Mouse (Mus musculus) monocyte, adult 5-6 weeks (primary cell): ENCODE measurements around the gene Ctnna3. TPM values are rescaled to one million over a fixed set of nuclear protein-coding genes. Genes with fewer than 3 reads are reported as not detected.
"Not testable (repeated sequence)": the region's sequence is repeated elsewhere in the genome, so short reads cannot be mapped to it uniquely, and the experiment has no call there.

Experiments
- ATAC-seq: fragments of 153-309, 156-312 bp; replicated peaks from 2 replicates; pipeline ENCODE4 v1.8.0; 2017; ENCODE audit warnings: mild to moderate bottlenecking; ENCODE audit not compliant: low TSS enrichment, insufficient number of reproducible peaks, severe bottlenecking, poor library complexity, low FRiP score
- total RNA-seq: library from RNA; stranded (forward); fragments of 200-1000, 200-491, 200-594 nt; gene quantifications from 3 replicates; pipeline ENCODE4 v1.2.3, GENCODE M21; 2017

The Ctnna3 gene
- total RNA-seq, 1 experiment from 2014 or later, result not detected

DNA sequence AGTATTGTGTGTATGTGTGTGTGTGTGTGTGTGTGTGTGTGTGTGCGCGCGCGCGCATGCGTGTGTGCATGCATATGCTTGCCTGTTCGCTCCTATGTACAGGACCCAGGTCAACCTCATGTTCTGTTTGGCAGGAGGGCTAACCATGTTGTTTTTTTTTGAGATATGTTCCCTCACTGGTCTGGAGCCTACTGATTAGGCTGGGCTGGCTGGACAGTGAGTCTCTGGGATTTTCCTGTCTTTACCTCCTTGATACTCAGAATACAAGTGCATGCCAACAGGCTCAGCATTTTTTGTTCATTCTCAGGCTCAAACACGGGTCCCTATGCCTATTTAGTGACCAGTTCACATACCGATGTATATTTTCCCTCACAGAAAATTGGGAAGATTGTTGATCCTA, 794.1 kb downstream of the Ctnna3 start:
- no peak for ATAC-seq

DNA sequence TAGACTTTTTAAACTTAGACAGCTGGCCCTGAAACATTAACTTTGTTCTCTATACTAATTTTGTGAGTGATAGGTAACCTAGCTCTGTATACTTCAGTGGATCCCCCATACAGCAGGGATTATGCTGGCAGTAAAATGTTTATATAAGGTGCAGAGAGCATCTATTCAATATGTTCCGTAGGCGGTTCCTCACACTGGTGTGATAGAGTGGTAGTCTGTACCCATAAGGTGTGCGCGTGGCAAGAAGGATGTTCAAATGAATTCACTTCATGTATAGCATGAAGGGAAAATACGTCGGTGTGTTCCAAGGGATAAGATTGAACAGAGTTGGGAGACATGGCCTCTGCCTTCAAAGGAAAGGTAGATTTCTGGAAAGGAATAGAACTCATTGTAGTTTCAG, 794.5 kb downstream of the Ctnna3 start:
- ATAC-seq, result no peak

DNA sequence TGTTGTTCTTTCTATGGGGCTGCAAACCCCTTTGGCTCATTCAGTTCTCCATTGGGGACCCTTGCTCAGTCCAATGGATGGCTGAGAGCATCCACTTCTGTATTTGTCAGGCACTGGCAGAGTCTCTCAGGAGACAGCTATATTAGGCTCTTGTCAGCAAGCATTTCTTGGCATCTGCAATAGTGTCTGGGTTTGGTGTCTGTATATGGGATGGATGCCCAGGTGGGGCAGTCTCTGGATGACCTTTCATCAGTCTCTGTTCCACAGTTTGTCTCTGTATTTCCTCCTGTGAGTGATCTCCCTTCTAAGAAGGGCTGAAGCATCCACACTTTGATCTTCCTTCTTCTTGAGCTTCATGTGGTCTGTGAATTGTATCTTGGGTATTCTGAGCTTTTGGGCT, 795.9 kb downstream of the Ctnna3 start:
- ATAC-seq, result not testable (repeated sequence)

DNA sequence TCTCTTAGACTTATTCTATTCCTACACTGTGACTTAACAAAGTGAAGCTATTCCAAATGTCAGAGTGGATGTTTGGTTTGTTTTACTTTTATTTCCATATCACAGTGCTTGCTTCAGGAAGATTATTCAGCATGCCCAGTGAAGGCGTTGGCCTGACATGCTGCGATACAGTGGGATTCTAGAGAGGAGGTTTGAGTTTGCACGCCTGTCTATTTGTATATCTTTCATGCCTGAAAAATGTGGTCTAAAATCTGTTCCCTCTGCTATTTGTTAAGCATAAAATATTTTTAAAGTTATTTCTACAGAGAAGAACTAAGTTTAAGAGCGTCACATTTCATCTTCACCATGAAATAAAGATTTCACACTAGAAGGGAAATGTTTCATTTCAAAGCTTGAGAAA, 813.5 kb downstream of the Ctnna3 start:
- ATAC-seq, result no peak

DNA sequence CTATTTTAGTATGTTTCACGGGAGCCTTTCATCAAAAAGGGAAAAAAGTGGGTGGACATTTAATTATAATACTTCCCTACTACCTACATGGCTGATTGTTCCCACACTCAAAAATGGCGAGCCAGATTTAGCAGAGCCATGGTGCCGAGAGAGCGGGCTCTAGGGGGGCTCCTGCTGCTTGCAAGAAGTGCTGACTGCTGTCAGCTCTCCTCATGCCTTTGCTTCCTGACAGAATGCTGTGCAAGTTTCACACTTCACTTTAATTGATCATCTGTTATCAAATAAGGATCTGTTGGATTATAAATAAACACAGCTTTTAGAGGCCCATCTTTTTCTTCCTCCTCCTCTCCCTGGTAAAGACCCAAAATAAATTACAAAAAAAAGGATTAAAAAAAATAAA, 838.3 kb downstream of the Ctnna3 start:
- ATAC-seq, result no peak

DNA sequence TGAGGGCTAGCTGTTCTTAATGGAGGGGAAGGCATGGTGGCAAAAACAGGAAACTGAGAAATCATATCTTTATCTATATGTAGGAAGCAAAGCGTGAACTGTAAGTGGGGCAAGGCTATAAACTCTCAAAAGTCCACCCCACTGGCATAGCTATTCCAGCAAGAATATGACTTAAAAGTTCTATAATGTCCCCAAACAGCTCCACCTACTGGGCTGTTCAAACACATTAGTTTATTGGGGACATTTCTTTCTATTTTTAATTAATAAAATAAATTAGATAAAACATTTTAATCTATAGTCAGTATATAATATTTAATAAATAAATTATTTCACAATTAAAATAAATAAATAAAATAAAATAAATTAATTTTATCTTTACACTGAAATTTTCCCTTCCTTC, 845.2 kb downstream of the Ctnna3 start:
- ATAC-seq, result no peak

DNA sequence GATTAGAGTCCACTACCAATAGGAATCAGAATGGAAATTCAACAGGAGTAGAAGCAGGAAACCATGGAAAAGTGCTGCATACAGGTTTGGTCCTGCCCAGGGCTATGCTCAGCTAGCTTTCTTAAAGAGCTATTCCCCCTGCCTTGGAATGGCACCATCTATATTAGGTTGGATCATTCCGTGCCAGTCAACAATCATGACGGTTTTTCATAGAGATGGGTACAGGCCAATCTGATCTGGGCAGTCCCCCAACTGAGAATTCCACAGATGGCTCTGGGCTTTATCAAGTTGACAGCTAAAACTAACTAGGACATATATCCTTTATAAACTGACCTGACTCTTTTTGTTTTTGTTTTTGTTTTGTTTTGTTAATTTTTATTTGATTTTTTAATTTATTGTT, 848.9 kb downstream of the Ctnna3 start:
- no peak for ATAC-seq

DNA sequence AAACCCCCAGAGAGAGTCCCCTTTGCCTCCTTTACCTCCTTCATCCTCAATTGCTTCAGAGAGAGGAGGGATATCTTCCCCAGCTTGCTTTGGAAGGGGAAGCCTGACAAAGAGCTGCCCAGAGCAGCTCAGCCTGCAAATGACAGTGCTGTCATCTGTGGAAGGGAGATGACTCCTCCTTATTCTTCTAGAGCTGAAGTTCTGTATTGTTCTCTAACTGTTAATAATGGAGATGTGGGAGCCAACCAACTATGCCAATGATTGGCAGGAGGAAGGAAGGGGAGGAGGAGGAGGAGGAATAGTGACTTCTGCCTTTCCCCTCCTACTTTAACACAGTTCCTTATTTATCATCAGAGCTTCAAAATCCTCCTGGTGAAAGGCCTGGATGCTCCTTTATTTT, 875.9 kb downstream of the Ctnna3 start:
- ATAC-seq, result no peak

DNA sequence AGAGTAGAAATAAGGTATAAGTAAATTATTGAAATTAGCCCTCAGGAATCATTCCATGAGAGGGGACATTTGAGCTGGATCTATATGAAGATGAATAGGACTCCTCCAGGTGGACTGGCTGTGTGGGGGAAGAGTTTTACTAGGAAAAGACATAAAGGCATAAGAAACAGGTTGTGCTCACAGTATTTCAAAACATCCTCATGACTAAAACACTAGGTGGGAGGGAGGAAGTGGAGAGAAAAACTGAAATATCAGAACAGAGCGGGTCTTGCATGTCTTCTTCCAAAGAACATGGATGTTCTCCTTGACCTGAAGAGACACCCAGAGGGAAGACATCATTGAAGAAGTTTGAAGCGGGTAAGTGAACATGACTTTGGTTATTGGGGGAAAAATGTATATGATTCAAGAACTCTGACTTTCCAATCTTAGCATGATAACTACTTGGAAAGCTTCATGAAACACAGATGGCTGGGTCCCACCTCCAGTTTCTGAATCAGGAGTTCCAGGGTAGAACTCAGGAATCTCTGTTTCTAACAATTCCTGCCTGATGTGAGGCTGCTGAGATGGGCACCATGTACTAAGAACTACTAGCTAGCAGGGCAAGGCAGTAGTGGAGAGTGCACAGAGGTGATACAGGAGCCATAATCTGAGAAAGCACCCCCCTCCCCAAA, 881.9 kb downstream of the Ctnna3 start:
- no peak for ATAC-seq

DNA sequence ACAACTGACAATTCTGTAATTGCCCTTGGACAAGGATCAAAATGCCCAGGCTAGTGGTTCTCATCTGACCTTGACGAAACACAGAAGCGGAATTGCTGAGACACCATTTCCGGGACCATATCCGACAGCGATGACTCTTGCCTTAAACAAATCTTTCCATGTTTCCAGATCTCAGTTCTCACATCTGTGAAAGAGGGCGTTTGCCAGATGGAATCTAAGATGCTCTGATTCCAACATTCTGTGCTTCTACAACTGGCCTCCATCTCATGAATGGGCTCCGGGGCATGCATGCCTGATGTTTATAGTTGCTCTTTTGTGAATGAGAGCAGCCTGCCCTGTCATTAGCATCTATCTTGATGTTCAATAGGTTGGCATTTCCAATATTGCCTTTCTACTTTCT, 890.4 kb downstream of the Ctnna3 start:
- no peak for ATAC-seq

DNA sequence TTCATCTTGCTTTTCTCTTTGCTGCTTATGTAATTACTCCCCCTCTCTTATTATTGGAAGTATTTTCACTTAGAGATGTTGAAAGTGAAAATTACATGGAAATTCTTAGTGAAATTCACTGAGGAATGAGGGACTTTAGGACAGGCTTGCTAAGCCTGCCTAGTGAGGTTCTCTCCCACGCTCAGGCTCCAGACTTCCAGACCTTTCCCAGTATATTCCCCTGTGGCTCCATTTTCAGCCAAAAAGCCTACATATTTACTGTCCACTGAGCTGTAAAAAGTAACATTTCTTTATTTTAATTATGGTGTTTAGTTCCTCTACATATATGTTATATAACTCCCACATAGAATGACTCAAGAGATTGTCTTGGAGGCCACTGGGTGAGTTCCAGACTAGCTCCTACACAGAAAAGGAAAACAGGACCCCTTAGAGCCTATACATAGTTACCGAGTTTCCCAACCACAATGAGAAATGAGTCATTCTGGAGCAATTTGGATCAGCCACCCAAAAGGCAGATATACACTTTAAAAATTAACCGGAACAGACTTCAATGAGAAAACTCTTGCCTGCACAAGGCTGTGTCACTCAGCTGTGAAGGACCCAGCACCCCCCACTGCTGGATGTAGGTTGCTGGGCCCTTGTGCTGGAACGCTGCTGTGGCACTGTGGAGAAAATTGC, 912.9 kb downstream of the Ctnna3 start:
- ATAC-seq, result no peak

DNA sequence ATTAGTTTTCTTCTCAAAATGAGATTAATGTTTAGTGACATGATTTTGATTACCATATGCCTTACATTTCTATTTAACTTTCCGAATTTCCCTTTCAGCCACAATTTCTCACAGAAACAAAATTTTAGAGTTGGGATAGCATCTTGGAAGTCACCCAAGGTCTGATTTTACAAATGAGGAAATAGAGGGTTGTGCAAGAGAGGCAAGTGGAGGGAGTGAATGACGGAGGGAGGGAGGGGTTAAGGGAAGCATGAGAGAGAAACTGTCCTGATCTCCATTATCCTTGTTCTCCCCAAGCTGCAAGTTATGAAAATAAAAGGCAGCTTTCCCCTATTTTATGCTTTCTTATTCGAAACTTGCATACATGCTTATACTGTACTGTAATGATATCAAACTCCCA, 943.4 kb downstream of the Ctnna3 start:
- ATAC-seq, result no peak

DNA sequence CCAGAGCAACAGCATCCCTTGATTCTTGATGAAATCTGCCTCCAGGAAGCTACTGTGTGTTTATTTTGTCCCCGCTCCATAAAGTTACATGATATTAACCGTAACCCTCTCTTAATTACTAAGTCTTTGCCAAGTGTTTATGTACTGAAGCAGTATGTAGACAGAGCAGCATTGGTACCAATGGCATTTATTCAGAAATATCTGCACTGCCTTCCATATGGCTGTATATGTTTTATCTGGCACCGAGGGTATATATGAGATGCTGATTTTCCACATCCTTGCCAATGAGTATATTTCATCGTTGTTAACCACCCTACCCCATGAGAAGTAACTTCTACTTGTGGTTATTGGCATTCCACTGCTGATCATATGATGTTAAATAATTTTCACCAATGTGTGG, 947.9 kb downstream of the Ctnna3 start:
- ATAC-seq, result no peak

DNA sequence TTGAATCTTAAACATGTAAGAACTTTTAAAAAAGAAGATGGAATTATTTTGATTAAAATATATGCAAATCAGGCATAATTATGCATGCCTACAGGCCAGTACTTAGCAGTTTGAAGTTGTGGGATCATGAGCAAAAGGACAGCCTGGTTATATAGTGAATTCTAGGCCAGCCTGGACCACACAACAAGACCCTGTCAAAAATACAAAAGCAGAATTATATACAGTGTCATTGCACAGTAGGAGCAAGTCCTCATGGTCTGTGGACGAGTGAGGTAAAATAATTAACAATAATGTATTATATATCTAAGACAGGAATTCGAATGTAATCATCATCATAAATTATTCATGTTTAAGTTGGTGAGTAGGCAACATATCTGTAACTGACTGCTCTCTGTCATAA, 966.7 kb downstream of the Ctnna3 start:
- no peak for ATAC-seq

DNA sequence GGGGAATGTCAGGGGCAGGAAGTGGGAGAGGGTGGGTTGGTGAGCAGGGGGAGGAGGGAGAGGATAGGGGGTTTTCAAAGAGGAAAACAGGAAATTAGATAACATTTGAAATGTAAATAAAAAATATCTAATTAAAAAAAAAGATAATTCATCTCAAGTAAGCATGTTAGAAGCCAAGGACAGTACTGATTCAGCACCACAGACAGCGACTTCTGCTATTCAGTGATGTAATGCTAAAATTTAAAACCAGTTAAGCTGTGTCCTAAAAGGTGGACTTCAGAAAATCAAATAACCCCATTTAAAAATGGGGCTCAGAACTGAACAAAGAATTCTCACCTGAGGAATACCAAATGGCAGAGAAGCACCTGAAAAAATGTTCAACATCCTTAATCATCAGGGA, 988.5 kb downstream of the Ctnna3 start:
- not testable (repeated sequence) for ATAC-seq

DNA sequence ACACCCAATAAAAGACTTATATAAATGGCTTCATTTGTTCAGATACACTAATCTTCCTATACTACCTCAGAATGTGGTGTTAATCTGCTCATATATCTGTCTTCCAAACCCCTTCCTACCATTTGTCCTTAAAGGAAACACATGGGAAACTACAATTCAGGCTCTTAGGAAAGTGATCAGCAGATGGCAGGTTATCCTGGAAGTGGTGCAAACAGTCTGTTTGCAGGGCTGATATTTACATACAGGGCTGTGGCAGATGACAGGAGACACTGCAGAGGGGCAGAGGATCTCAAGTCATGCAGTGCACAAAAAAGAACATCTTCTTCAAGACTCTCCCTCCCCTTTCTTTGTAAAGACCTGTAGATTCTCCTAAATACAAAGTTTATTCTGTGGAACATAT, 1008.8 kb downstream of the Ctnna3 start:
- no peak for ATAC-seq

DNA sequence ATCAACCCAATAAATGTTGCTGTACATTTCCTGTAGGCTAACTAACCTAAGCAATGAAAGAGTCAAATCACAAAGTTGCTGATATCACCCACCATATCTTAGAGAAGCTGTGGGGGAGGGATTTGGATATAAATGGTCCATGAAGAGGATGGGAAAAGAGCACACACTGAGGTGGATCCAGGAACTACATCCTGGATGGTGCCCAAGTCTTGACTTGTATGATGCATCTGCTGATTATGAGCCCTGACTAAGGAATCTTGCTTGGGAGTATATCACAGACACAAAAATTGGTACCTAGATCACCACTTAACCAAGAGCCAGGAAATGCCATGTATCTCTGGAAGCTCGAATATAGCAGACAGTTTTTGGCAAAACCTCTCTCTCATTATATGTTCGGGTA, 1018.7 kb downstream of the Ctnna3 start:
- ATAC-seq, result no peak

DNA sequence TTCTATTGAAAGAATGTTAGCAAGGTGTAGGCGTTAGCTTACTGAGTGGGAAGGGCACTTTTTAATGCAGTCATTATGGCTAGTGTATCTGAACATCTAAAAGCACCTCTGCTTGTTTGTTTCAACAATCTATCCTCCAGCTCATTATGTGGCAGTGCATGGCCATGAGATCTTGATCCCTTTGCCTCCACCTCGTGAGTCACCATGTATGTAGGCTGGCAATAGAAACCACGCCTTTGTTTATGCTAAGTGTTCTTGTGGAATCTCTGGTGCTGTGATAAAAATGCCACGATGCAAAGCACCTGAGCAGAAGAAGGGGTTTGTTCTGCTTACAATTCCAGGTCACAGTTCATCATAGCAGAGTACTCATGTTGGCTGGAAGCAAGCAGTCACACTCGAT, 1053.4 kb downstream of the Ctnna3 start:
- ATAC-seq, result no peak

DNA sequence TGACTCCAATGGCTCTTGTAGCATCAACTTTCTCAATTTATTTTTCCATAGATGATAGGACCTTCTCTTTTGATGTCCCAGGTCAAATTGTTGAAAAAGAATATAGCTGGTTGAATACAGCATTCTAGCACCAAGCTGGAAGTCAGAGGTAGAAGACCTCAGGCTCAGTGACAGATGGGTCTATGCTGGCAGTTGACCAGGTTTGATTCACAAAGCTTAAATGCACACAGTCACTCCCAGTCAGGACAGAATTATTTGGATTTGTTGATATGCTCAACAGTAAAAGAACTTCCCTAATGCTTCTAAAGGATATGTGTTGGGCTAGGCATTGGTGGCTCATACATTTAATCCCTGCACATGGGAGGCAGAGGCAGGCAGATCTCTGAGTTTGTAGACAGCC, 1059.6 kb downstream of the Ctnna3 start:
- ATAC-seq, result no peak

DNA sequence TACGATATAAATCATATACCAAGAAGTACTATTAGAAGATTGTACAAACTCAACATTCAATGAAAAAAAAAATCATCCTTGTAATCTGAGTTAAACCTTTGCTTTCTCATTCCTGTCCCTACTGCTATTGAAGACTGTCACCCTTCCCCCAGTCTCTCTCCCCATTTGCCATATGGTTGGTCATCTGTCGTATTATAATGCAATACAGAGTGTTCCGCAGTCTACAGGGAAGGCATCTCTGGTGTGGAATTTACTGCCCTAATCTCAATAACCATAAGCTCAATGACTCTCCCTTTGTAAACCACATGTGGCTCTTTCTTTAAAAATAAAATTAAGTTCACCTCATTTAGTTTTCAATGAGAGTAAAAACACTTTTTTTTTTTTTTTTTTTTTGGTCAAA, 1113.7 kb downstream of the Ctnna3 start:
- no peak for ATAC-seq

DNA sequence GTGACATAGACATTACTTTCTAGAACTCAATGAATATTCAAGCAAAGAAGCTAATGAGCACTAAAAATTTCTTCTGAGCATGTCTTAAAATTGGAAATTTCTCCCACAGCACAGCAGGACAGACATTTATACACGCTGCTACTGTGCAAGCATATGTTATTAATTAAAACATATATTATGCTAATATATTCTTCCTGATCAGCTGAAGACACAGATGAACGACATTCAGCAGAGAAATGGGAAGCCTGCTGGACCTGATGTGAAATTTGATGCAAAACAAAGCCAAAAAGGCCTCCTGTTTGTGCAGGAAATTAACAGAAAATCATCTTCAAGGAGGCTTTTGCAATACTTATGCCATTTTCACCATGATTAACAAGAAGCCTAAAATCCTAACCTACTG, 1114.5 kb downstream of the Ctnna3 start:
- ATAC-seq, result no peak
